Mouse (Mus musculus) hindbrain, postnatal 0 days (tissue): ENCODE data around the gene Gpx1. TPM values are rescaled to one million over a fixed set of nuclear protein-coding genes. Genes with fewer than 3 reads are reported as not detected.

Experiments used
- ATAC-seq: fragments of 200-750 bp; cut with Nextera tagmentation; 2 replicates; pipeline ENCODE4 v1.8.0; 2017; ENCODE audit warnings: mild to moderate bottlenecking, moderate TSS enrichment, moderate library complexity
- DNase-seq: peaks from one replicate; pipeline ENCODE4 v3.0.0-alpha.2; 2015; ENCODE audit warnings: low spot score
- H3K27ac ChIP-seq: fragments of 300-500 bp; sonication (generic); 2 replicates; pipeline ENCODE4 v1.5.1; 2014; ENCODE audit warnings: mild to moderate bottlenecking
- H3K27me3 ChIP-seq: fragments of 300-500 bp; sonication (generic); 2 replicates; pipeline ENCODE4 v1.6.1; 2014; ENCODE audit warnings: low read length, mixed read lengths; ENCODE audit not compliant: insufficient read depth
- H3K36me3 ChIP-seq: fragments of 300-500 bp; sonication (generic); 2 replicates; pipeline ENCODE4 v1.6.1; 2014; ENCODE audit warnings: low read length, mixed read lengths; ENCODE audit not compliant: insufficient read depth
- H3K4me1 ChIP-seq: fragments of 300-500 bp; sonication (generic); 2 replicates; pipeline ENCODE4 v1.6.1; 2014; ENCODE audit warnings: antibody characterized with exemption, low read length, mixed read lengths; ENCODE audit not compliant: insufficient read depth
- H3K4me2 ChIP-seq: fragments of 300-500 bp; sonication (generic); 2 replicates; pipeline ENCODE4 v1.6.1; 2014; ENCODE audit warnings: low read depth, mild to moderate bottlenecking, low read length, moderate library complexity, mixed read lengths
- H3K4me3 ChIP-seq: fragments of 300-500 bp; sonication (generic); 2 replicates; pipeline ENCODE4 v1.5.1; 2014; ENCODE audit warnings: low read length
- H3K9ac ChIP-seq: fragments of 300-500 bp; sonication (generic); replicated peaks from 2 replicates; pipeline ENCODE4 v1.6.1; 2014; ENCODE audit warnings: mild to moderate bottlenecking, low read length, moderate library complexity, mixed read lengths
- H3K9me3 ChIP-seq: fragments of 300-500 bp; sonication (generic); 2 replicates; pipeline ENCODE4 v1.6.1; 2016; ENCODE audit warnings: low read length, mixed read lengths
- CTCF ChIP-seq: IDR thresholded peaks from 2 replicates; pipeline ENCODE4 v1.5.1; 2016; ENCODE audit warnings: antibody characterized with exemption, control low read depth, low read depth
- WGBS: fragments of 180-500 bp; shearing (Covaris S2); extraction: QIAGEN DNeasy Blood & Tissue Kit; methylation state at CpG from one replicate; pipeline ENCODE4 v1.1.7; 2014; 5-methylcytosine and 5-hydroxymethylcytosine counted together
- polyA plus RNA-seq: library from polyadenylated mRNA; unstranded; fragments of >200 nt; fragmentation: Nextera tagmentation; extraction: Ambion mirVana; gene quantifications from 2 replicates; pipeline ENCODE4 v1.2.1, GENCODE M21; 2015
- total RNA-seq: library from RNA; depleted of rRNA; stranded (reverse); fragments of >200 nt; gene quantifications from 2 replicates; pipeline ENCODE4 v1.2.3, GENCODE M21; 2014

Gpx1 gene
- total and polyA plus RNA-seq, 2 experiments from 2014 or later, result 226 to 426 TPM

DNA sequence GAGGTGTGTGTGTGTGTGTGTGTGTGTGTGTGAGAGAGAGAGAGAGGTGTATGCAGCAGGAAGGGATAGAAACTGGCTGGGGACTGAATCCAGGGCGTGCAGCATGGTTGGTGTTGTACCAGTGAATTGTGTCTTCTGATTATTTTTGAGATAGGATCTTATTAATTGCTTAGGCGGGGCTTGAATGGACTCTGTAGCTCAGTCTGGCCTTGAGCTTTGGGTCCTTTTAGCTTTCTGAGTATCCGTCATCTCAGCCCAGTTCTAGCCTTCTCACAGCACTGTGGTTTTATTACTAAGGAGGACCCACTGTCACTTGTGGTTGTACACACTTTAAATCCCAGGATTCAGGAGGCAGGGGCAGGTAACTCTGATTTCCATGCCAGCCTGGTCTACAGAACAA, 4.6 kb downstream of the Gpx1 start:
- Histone ChIP-seq H3K4me3 (no peak overlapping the region), H3K36me3 (no peaks in the 10 kb centered on the region), H3K4me1 (peaks cover 11% of the 10 kb centered on the region; the same call in 1 of the 2 replicates), H3K9me3 (no peaks in the 10 kb centered on the region), H3K9ac (no peak overlapping the region), H3K27ac (no peak overlapping the region), H3K4me2 (no peak overlapping the region), H3K27me3 (no peaks in the 10 kb centered on the region)
- DNase-seq (no peak), ATAC-seq (no peak)
- 70% methylated on average over 3 of the region's 3 CpGs for WGBS
- TF ChIP-seq CTCF, result no peak

DNA sequence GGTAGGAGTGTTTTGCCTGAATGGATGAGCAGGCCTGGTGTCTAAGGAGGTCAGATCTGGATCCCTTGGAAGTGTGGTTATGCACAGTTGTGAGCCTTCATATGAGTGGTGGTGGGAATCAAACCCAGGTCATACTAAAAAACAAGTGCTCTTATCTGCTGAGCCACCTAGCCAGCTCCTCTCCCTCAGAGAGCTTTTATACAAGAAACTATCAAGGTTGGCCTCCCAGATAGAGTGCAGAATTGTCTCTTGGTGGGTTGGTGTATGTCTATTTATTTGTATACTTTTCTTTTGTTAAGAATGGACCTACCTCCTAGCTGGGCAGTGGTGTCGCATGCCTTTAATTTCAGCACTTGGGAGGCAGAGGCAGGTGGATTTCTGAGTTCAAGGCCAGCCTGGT, 5.1 kb downstream of the Gpx1 start:
- no peak overlapping the region for H3K9ac ChIP-seq
- no peaks in the 10 kb centered on the region for H3K36me3 ChIP-seq
- no peaks in the 10 kb centered on the region for H3K9me3 ChIP-seq
- no peak for TF ChIP-seq CTCF
- H3K27me3 ChIP-seq, result no peaks in the 10 kb centered on the region
- no peak overlapping the region for H3K4me3 ChIP-seq
- no peak for ATAC-seq
- WGBS, result 86% methylated on average over 1 of the region's 1 CpGs
- no peak overlapping the region for H3K27ac ChIP-seq
- no peak for DNase-seq
- H3K4me2 ChIP-seq, result no peak overlapping the region
- peaks cover 16% of the 10 kb centered on the region for H3K4me1 ChIP-seq

DNA sequence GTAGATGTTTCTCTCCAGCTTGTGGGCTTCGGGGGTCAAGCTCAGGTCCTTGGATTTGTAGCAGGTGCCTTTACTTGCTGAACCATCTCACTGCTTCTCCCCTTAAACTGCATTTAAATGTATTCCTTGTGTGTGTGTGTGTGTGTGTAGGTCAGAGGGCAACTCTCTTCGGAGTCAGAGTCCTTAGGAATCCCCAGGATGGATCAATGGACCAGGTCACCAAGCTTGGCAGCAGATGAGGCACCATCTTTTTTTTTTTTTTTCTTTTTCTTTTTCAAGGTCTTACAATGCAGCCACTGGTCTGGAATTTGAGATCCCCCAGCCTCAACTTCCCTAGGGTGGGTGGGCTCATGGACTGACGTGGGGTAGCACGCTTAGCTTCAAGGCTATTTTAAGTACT, 5.8 kb downstream of the Gpx1 start:
- 73% methylated on average over 4 of the region's 4 CpGs for WGBS
- Histone ChIP-seq H3K9ac (no peak overlapping the region), H3K4me2 (no peak overlapping the region), H3K36me3 (no peaks in the 10 kb centered on the region), H3K9me3 (no peaks in the 10 kb centered on the region), H3K4me1 (peaks cover 21% of the 10 kb centered on the region), H3K4me3 (no peak overlapping the region), H3K27ac (no peak overlapping the region), H3K27me3 (no peaks in the 10 kb centered on the region)
- no peak for TF ChIP-seq CTCF
- ATAC-seq, result no peak
- DNase-seq, result no peak

DNA sequence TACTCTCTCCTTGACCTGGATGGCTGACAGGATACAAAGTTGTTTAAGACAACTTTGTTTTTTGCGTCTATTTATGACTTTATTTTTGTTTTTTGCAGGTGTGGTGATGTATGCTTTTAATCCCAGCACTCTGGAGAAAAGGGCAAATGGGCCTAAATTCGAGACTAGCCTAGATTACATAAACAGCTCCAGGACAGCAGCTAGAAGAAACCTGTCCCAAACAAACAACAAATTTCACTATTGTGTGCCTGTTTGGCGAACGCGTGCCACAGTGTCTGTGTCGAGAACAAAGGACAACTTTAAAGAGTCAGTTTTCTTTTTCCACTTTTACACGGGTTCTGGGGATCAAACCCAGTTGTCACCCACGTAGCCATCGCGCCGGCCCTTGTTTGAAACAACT, 8.3 kb downstream of the Gpx1 start:
- H3K4me1 ChIP-seq, result peaks cover 11% of the 10 kb centered on the region
- no peak for TF ChIP-seq CTCF
- 5% methylated on average over 11 of the region's 11 CpGs for WGBS
- H3K9ac ChIP-seq, result peak overlapping the region; percentile 73
- no peak for ATAC-seq
- H3K9me3 ChIP-seq, result no peaks in the 10 kb centered on the region
- peak overlapping the region; percentile 75 for H3K4me3 ChIP-seq
- peak overlapping the region; percentile 73 for H3K4me2 ChIP-seq
- DNase-seq, result no peak
- H3K27ac ChIP-seq, result peak overlapping the region; percentile 92
- H3K27me3 ChIP-seq, result no peaks in the 10 kb centered on the region
- peaks cover 5% of the 10 kb centered on the region; the same call in 1 of the 2 replicates for H3K36me3 ChIP-seq

DNA sequence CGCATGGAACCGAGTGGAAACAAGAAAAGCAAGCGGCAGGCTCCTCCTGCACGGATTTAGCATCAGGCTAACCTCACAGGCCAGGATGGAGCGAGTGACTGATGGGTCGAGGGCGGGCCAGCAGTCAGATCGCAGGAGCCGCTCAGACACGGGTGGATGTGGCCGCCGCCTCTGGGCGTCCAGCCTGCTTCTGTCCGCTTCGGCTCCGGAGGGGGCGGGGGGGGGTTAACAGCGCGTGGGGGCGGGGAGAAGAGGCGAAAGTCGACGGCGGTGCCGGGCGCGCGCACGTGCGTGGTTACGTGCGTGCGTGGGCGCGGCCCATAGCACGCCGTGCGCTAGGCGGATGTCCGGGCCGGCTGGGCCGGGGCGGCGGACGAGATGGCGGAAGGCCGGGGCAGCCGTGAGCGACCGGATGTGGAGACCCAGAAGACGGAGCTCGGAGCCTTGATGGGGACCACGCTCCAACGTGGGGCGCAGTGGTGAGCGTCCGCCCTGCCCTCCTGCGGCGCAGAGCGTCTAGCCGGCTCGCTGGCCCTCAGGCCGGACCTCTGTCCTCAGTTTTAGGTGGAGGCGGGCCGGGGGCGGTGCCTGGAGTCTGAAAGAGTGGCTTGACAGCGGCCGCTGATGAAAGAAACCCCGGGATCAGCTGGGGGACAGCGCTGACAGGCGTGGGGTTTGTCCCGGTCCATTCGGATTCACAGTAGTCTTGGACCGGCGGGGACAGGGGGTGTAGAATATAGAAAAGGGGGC, 9.0 kb downstream of the Gpx1 start, which contains the start of gene Usp4:
Gene Usp4 (plus strand): TSS at position 314 of the 750 bp plus-strand sequence.
- H3K27ac ChIP-seq, result peak within 1 kb of the TSS; percentile 92
- WGBS, result under 1% methylated on average over 75 of the region's 75 CpGs
- H3K4me1 ChIP-seq, result peaks cover 11% of the 10 kb centered on the region
- no peaks in the 10 kb centered on the region for H3K27me3 ChIP-seq
- peak within 1 kb of the TSS; percentile 73 for H3K4me2 ChIP-seq
- H3K9ac ChIP-seq, result peak within 1 kb of the TSS; percentile 73
- no peak for TF ChIP-seq CTCF
- H3K4me3 ChIP-seq, result peak within 1 kb of the TSS; percentile 75
- H3K9me3 ChIP-seq, result no peaks in the 10 kb centered on the region
- DNase-seq (peak; percentile 98), ATAC-seq (peak; percentile 97)
- peaks cover 12% of the 10 kb centered on the region; the same call in 1 of the 2 replicates for H3K36me3 ChIP-seq

DNA sequence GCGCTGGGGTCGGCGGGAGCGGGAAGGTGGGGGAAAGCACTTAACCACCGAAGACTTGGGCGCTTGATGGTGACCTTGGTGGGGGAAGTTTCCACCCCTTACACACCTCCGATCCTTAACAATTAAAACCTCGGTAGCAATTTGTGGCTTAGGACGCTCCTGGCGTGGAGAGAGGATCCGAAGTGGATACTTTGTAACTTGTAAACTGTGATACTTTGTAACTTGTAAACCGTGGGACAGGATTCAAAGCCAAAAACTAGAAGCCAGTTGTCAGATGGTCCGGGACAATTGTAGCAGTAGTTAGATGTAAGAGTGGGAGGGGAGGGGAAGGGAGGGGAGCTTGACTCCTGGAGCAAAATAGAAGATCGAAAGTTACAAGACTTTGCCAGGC, 9.6 kb downstream of the Gpx1 start:
- DNase-seq (no peak), ATAC-seq (no peak)
- TF ChIP-seq CTCF, result no peak
- Histone ChIP-seq H3K4me3 (peak overlapping the region; percentile 75), H3K27ac (peak overlapping the region; percentile 92), H3K4me1 (peaks cover 11% of the 10 kb centered on the region), H3K36me3 (peaks cover 17% of the 10 kb centered on the region), H3K4me2 (peak overlapping the region; percentile 73), H3K9ac (peak overlapping the region; percentile 73), H3K27me3 (no peaks in the 10 kb centered on the region), H3K9me3 (no peaks in the 10 kb centered on the region)
- WGBS, result 7% methylated on average over 14 of the region's 14 CpGs

DNA sequence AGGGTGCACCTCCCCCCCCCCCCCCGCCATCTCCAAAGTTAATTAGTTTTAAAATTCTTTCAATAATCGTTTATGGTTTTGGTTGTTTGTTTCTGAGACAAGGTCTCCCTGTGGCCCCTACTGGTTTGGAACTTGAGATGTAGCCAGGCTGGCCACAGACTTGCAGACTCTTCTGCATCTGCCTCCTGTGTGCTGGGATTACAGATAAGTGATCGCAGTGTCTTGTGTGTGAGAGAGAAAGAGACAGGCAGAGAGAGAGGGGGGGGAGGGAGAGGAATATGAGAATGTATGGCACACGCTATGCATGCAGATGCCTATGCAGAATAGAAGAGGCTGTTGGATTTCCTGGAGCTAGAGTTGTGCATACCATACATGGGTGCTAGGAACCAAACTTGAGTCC, 11.0 kb downstream of the Gpx1 start:
- DNase-seq, result no peak
- H3K4me3 ChIP-seq, result no peak overlapping the region
- 95% methylated on average over 3 of the region's 4 CpGs for WGBS
- H3K4me1 ChIP-seq, result peaks cover 11% of the 10 kb centered on the region
- TF ChIP-seq CTCF, result no peak
- no peaks in the 10 kb centered on the region for H3K9me3 ChIP-seq
- H3K36me3 ChIP-seq, result peaks cover 32% of the 10 kb centered on the region
- no peak overlapping the region for H3K9ac ChIP-seq
- no peak overlapping the region for H3K4me2 ChIP-seq
- H3K27me3 ChIP-seq, result no peaks in the 10 kb centered on the region
- ATAC-seq, result no peak
- H3K27ac ChIP-seq, result no peak overlapping the region
